Mouse (Mus musculus) heart, adult 2 months (tissue): Measurements from ENCODE around the gene Synpo2.

ENCODE experiments used
- CTCF ChIP-seq: fragments of 200-600 bp; IDR thresholded peaks from 2 replicates; pipeline ENCODE4 v1.8.1; 2022; ENCODE audit warnings: antibody characterized with exemption, mild to moderate bottlenecking, moderate library complexity
- POLR2A ChIP-seq: fragments of 200-500 bp; IDR thresholded peaks from 2 replicates; pipeline ENCODE4 v1.6.1; 2011; ENCODE audit warnings: mild to moderate bottlenecking, low read depth, low read length, control low read depth; ENCODE audit not compliant: insufficient read depth

GRCm38 (mm10) chr3:123141069-123141468, 94.9 kb downstream of the Synpo2 start:
- TF ChIP-seq CTCF (no peak), POLR2A (no peak)
